Mouse (Mus musculus) liver, embryonic 14.5 days (tissue): Measurements from ENCODE around the gene Xdh.

Experiments
- CTCF ChIP-seq: IDR thresholded peaks from 2 replicates; pipeline ENCODE4 v1.5.1; 2016; ENCODE audit warnings: antibody characterized with exemption, low read depth, control low read depth
- EP300 ChIP-seq: IDR thresholded peaks from 2 replicates; pipeline ENCODE4 v1.6.1; 2016; ENCODE audit warnings: antibody characterized with exemption, low read depth

DNA sequence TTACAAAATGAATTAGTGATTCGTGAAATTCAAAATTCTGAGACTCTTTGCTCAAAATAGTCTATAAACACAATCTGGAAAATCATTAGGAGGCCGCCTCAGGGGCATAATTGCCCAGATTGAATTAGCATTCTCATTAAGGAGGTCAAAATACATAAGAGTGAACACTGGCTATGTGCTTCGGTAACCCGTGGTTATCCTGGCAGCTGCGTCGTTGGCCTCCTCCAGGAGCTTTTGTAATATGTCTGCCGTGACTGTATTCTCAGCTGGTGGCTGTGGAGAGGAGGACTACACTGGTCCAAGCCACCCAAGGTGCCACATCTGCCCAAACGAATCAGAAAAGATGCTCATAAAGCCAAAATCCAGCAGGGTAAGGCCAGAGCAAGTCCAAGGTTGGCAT, 30.5 kb downstream of the Xdh start:
- TF ChIP-seq EP300 (no peak), CTCF (no peak)
